Mouse (Mus musculus): ENCODE measurements at regions not wholly inside any gene's neighbourhood (a gene's known extent, or its start where the extent isn't known, plus 50 kb on each side); places are given as distances from the start of the nearest gene placed in this dataset.

DNA sequence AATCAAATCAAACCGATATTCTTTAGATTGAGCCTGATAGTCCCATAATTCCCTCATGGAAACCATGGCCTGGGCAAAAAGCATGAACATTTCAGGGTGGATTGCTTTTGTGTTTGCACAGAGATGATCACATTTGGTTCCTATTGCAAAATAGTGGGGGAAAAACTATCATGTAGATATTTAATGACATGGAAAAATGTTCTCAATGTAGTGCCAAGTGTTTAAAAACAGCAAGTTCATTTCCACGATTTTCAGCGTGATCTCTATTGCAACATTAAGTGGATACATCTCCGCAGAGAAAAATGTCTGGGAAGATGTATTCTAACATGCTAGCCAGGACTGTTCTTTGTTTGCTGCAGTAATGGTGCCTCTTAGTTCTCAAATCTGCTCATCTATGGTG, 235.0 kb upstream of the Stt3b start:
- intact Hi-C loops (cut with DNase I), result no loop called here
- no peak for DNase-seq

GRCm38 (mm10) chr9:115545792-115546191, 235.6 kb upstream of the Stt3b start:
- intact Hi-C loops (cut with DNase I), result no loop called here
- DNase-seq, result no peak

GRCm38 (mm10) chr9:115547625-115548325, 237.6 kb upstream of the Stt3b start:
- intact Hi-C loops (cut with DNase I), result no loop called here

GRCm38 (mm10) chr9:115548722-115549349, 238.6 kb upstream of the Stt3b start:
- no peak for DNase-seq
- intact Hi-C loops (cut with DNase I), result no loop called here

More at GRCm38 (mm10) chr9:115547625-115548325, 237.6 kb upstream of the Stt3b start:
- DNase-seq, result no peak

DNA sequence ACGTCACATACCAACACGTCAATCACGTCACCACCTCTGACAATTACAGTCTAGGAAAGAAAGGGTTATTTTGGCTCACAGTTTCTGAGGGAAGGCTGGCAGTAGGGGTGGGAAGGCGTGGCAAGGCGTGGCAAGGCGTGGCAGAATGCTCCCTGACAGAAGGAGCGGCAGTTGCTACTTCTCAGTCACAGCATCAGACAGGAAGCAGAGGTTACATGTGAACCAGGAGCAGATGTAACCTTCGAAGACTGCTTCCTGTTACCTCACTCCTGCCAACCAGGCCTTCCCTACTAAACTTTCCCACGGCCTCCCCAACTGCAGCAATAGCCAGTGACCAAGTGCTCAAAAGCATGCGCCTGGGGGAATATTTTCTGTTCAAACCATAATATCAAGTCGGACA, 240.9 kb upstream of the Stt3b start:
- DNase-seq, result no peak
- intact Hi-C loops (cut with DNase I), result no loop called here

GRCm38 (mm10) chr9:115551501-115551900, 241.3 kb upstream of the Stt3b start:
- intact Hi-C loops (cut with DNase I), result no loop called here
- no peak for DNase-seq

DNA sequence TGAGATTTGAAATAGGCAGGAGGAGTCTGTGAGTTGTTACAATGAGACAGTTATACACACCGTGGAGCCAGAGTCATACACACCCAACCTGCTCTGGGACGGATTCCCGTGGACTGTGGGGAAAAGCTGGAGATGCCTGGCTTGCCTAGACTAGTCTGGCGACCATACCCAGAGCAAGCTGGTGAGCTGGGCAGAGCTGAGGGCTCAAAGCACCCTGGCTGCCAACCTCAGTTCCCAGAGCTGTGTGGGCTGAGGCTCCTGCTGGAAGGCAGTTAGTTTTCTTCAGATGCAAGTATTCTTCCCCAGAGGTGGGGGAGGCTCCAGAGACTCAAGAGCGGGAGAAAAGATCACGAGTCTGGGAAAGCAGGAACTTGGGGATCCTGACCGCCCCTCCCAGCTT, 247.9 kb upstream of the Stt3b start:
- DNase-seq, result no peak
- intact Hi-C loops (cut with DNase I), result no loop called here

DNA sequence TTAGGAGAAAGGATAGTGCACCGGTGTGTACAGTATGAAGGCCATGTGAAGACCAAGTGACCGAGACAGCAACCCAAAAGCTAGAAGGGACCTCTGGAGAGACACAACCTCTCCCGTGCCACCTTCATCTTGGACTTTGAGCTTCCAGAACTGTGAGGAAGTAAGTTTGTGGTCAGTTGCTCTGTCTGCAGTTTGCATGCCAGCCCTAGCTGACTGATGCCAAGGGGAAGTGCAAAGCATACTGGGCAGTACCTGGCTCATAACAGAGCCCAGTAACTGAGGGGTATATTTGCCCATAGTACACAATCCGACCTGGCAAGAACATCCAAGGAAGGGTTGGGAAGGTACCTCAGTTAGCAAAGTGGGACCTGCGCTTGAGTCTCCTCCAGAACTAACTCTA, 249.3 kb upstream of the Stt3b start:
- intact Hi-C loops (cut with DNase I), result no loop called here
- DNase-seq, result no peak

DNA sequence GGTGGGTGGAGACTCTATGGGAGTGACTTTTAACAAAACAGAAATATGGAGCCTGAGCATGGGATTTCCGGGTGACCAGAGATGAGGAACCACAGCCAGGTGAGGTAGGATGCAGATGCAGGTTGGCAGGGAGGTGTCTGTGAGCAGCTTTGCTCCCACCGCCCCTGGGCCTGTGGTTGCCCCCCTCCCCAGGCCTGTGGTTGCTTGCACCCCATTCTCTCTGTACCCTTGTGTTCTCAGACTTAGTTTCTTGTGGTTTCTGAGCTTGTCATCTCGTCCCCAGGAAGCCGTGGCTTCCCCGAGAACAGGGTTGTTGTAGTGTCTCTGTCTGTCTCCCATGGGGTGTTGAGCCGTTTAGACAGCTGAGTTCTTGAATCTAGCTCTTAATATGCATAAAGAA, 251.0 kb upstream of the Stt3b start:
- DNase-seq, result no peak
- intact Hi-C loops (cut with DNase I), result no loop called here

DNA sequence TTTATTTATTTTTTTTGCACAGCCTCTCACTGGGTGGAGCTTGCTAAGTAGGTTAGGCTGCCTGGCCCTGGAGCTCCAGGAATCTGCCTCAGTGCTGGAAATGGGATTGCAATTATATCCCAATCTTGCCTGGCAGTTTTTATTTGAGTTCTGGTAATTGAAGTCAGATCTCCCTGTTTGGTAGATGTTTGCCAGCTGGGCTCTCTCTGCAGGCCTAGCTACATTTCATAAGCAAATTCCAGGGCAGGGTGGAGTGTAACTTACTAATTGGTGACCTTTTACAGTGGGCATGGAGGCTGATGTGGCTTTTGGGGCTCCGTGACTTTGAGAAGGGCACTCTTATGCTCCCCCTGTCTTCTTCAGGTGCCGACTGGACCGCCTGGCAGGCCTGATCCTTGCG, 252.6 kb upstream of the Stt3b start:
- DNase-seq, result no peak
- intact Hi-C loops (cut with DNase I), result no loop called here

- no peak for DNase-seq
- intact Hi-C loops (cut with DNase I), result no loop called here
These were observed 254.1 kb upstream of the Stt3b start for GRCm38 (mm10) chr9:115564366-115564765.

GRCm38 (mm10) chr9:115568693-115569334, 258.6 kb upstream of the Stt3b start:
- intact Hi-C loops (cut with DNase I), result no loop called here
- no peak for DNase-seq

GRCm38 (mm10) chr9:115570998-115571397, 260.8 kb upstream of the Stt3b start:
- intact Hi-C loops (cut with DNase I), result no loop called here
- no peak for DNase-seq

DNA sequence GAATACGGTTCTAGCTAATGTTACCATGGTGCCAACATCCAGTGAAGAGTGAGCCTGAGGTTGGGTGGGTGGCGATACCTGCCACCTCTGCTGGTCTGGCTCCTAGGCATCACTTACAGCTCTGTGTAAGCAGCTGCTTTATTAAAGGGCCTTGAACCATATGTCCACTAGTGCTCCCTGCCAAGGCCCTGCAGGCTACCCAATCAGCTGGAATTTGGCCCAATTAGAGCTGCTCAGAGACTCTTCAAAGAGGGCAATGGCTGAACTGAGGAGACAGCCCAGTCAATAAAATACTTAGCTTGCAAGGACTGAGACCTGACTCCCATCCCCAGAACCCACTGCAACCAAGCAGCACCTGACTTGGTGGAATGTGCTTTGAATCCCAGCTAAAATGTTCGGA, 270.9 kb upstream of the Stt3b start:
- intact Hi-C loops (cut with DNase I), result no loop called here
- no peak for DNase-seq

DNA sequence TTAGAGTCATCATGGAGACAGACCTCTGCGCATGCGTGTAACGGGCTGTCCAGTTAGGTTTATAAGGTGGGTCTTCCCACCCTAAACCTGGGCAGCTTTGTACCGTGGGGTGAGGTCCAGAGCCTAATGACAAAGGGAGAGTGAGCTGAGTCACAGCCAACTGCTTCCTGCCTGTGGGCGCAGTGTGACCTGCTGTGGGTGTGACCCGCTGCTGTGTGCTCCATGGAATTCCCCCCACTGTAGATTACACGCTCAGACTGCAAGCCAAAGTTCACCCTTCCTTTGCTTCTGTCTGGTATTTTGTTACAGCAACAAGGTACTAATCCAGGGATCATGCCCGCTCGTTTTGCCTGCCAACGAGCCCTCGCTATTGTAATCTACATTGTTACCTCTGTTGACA, 273.3 kb upstream of the Stt3b start:
- DNase-seq, result no peak
- intact Hi-C loops (cut with DNase I), result no loop called here

DNA sequence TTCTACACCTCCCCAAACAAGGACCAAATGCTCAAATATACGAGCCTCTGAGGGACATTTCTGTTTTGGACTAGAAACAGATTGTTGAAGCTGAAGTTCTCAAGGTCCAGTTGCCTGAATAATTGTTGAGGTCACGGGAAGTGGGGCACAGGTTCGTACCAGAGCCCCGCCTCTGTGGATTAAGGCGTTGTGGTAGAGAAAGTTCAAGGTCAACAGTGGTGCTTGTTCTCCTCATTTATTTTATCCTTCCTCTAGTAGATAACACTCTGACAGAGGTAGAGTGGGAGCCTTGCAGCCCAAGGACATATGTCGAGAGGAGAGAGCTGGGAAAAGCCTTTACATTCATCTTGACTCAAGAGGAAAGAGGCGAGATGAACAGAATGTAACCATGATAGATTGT, 274.7 kb upstream of the Stt3b start:
- intact Hi-C loops (cut with DNase I), result no loop called here
- DNase-seq, result no peak

GRCm38 (mm10) chr9:115592466-115592865, 282.2 kb upstream of the Stt3b start:
- DNase-seq, result no peak
- intact Hi-C loops (cut with DNase I), result no loop called here

DNA sequence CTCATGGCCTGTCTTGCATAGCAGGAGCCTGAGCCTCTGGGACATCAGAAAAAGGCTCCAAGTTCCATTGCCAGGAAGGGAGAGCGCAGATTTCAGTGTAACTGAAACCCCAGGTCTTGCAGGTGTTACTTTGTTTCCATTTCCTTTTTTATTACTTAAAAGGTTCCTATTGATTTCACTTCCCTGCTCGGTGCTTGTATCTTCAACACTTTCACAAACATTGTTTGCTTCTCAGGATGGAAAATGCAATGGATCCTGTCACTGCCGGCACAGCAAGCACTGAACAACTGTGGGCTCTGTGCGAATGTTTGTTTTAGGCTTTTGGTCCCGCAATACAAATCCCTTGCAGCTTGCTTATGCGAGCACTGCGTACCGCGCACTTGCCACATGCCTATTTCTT, 290.0 kb upstream of the Stt3b start:
- intact Hi-C loops (cut with DNase I), result no loop called here
- DNase-seq, result no peak

DNA sequence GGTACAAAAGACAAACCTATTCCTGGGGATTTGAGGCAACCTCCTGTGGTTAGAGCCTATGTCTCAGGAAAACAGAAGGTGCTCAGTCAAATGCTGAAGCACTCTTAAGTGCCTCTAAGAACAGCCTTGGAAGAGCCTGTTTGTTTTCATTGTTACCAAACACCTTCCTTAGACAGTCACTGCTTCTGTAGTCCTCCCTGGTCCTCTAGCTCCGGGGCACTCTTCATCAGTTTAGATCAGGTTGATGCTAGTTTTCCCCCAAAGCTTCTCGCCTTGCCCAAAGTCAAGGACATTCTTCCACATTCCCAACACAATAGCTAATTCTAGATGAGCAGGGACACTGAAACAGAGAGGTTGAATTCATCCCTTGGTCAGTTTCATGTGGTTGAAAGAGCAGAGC, 290.6 kb upstream of the Stt3b start:
- DNase-seq, result no peak
- intact Hi-C loops (cut with DNase I), result no loop called here

DNA sequence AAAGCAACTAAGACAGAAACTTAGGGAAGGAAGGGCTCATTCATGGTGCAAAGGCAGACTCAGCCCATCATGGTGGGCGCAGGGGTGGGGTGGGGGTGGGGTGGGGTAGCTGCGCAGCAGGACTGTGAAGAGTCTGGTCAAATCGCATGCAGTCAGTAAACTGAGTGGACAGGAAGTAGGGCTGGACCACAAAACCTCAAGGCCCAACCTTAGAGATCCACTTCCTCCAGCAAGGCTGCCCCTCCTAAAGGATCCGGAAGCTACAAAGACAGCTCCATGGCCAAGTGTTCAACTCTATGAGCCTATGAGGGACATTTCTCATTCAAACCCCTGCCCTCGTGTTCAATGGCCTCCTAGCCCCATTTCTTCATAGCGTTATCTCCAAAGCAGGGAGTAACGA, 292.6 kb upstream of the Stt3b start:
- DNase-seq, result no peak
- intact Hi-C loops (cut with DNase I), result no loop called here

- intact Hi-C loops (cut with DNase I), result no loop called here
- no peak for DNase-seq
These were observed 294.2 kb upstream of the Stt3b start for GRCm38 (mm10) chr9:115604450-115604849.

Measured in heart, postnatal 14 days (tissue).